Mouse (Mus musculus) intestine, postnatal 0 days (tissue): ENCODE measurements around the gene Magohb. TPM values are rescaled to one million over a fixed set of nuclear protein-coding genes. Genes with fewer than 3 reads are reported as not detected.

ENCODE experiments used
- ATAC-seq: fragments of 200-750 bp; cut with Nextera tagmentation; 2 replicates; pipeline ENCODE4 v1.8.0; 2017; ENCODE audit warnings: mild to moderate bottlenecking, moderate TSS enrichment, moderate library complexity
- H3K27ac ChIP-seq: fragments of 300-500 bp; sonication (generic); 2 replicates; pipeline ENCODE4 v1.5.1; 2014; ENCODE audit warnings: mild to moderate bottlenecking, low read depth, low read length, moderate library complexity
- H3K27me3 ChIP-seq: fragments of 300-500 bp; sonication (generic); replicated peaks from 2 replicates; pipeline ENCODE4 v1.6.1; 2014; ENCODE audit warnings: low read length, mixed read lengths; ENCODE audit not compliant: control insufficient read depth, insufficient read depth
- H3K36me3 ChIP-seq: fragments of 300-500 bp; sonication (generic); 2 replicates; pipeline ENCODE4 v1.6.1; 2014; ENCODE audit warnings: mild to moderate bottlenecking, moderate library complexity; ENCODE audit not compliant: control insufficient read depth, insufficient read depth
- H3K4me1 ChIP-seq: fragments of 300-500 bp; sonication (generic); replicated peaks from 2 replicates; pipeline ENCODE4 v1.6.1; 2014; ENCODE audit warnings: antibody characterized with exemption, low read length, mixed read lengths; ENCODE audit not compliant: control insufficient read depth, insufficient read depth
- H3K4me2 ChIP-seq: fragments of 300-500 bp; sonication (generic); replicated peaks from 2 replicates; pipeline ENCODE4 v1.6.1; 2014; ENCODE audit warnings: low read depth, mild to moderate bottlenecking, moderate library complexity
- H3K4me3 ChIP-seq: fragments of 300-500 bp; sonication (generic); 2 replicates; pipeline ENCODE4 v1.5.1; 2014; ENCODE audit warnings: low read depth, low read length
- H3K9ac ChIP-seq: fragments of 300-500 bp; sonication (generic); 2 replicates; pipeline ENCODE4 v1.6.1; 2014; ENCODE audit warnings: mild to moderate bottlenecking, low read depth, low read length
- H3K9me3 ChIP-seq: fragments of 300-500 bp; sonication (generic); 2 replicates; pipeline ENCODE4 v1.6.1; 2016; ENCODE audit warnings: mixed run types; ENCODE audit not compliant: control insufficient read depth
- CTCF ChIP-seq: sonication (generic); IDR thresholded peaks from 2 replicates; pipeline ENCODE4 v1.5.1; 2016; ENCODE audit warnings: low read depth, mild to moderate bottlenecking, control low read depth, antibody characterized with exemption, moderate library complexity
- WGBS: fragments of 180-500 bp; shearing (Covaris S2); extraction: QIAGEN DNeasy Blood & Tissue Kit; methylation state at CpG from one replicate; pipeline ENCODE4 v1.1.7; 2014; 5-methylcytosine and 5-hydroxymethylcytosine counted together
- polyA plus RNA-seq: library from polyadenylated mRNA; unstranded; fragments of >200 nt; fragmentation: Nextera tagmentation; extraction: Ambion mirVana; gene quantifications from 2 replicates; pipeline ENCODE4 v1.2.1, GENCODE M21; 2015

The Magohb gene
- polyA plus RNA-seq, 1 experiment from 2014 or later = 37.3 TPM

DNA sequence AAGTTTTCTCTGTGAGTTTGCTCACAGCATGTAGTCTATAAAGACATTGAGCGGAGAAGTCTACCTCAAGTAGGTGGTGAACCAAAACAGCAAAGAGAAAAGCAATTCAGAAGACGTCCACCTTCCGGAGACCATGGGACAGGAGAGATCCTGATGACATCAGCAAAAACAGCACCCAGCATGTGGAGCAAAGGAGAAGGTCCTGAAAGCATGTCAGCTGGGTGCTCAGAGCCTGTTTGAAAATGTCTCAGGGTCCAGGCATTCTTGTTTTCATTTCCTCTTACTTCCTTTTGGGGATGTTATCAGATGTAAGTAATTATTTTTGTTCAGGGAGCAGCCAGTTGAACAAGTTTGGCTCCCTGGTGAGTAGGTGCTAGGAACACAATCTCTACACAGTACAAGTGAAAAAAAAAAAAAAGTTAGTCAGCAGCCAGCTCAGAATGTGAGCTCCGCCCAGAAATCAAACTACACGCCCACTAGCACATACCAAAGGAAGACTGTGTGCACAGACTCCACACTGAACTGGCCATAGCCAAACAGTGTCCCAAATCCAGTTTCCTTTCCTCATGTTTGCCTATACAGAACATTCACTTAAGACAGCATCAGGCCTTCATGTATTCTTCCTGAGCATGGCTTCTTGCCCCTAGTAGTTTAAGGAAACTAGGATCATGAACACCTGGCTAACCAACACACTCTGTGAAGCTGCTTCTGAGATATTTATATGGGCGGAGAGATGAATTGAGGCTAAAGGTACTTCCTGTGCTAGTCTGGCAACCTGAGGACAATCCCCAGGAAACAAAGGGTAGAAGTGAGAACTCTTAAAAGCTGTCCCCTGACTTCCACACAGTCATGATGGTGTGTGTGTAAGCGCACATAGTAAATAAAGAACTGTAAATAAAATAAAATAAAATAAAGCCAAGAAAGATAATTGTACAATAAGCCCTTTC is 23.4 kb upstream of the Magohb start:
- Histone ChIP-seq H3K4me1 (no peaks in the 10 kb centered on the region), H3K4me3 (no peak overlapping the region), H3K36me3 (no peaks in the 10 kb centered on the region; the same call in 1 of the 2 replicates), H3K9me3 (no peaks in the 10 kb centered on the region), H3K27me3 (no peaks in the 10 kb centered on the region), H3K9ac (no peak overlapping the region), H3K4me2 (peak overlapping the region; percentile 24), H3K27ac (peak overlapping the region; percentile 35)
- TF ChIP-seq CTCF = no peak
- peak; percentile 93 for ATAC-seq
- WGBS = 56% methylated on average over 7 of the region's 7 CpGs

- Histone ChIP-seq H3K27me3 (no peaks in the 10 kb centered on the region), H3K4me3 (no peak overlapping the region), H3K36me3 (no peaks in the 10 kb centered on the region; the same call in 1 of the 2 replicates), H3K4me2 (no peak overlapping the region), H3K9me3 (no peaks in the 10 kb centered on the region), H3K9ac (no peak overlapping the region), H3K4me1 (0 out of 2 replicates have a peak, but pooled peaks cover 2% of the 10 kb centered on the region), H3K27ac (no peak overlapping the region)
- no peak for ATAC-seq
- 37% methylated on average over 3 of the region's 3 CpGs for WGBS
- 0 out of 2 replicates have a peak, but pooled peaks have one; percentile 5 for TF ChIP-seq CTCF
Measured at GRCm38 (mm10) chr6:131308031-131308430, 15.0 kb upstream of the Magohb start.

- ATAC-seq = peak; percentile 31; the same call in 1 of the 2 replicates
- H3K4me2 ChIP-seq = no peak overlapping the region
- H3K27ac ChIP-seq = no peak overlapping the region
Measured at GRCm38 (mm10) chr6:131304776-131305175, 11.7 kb upstream of the Magohb start.

DNA sequence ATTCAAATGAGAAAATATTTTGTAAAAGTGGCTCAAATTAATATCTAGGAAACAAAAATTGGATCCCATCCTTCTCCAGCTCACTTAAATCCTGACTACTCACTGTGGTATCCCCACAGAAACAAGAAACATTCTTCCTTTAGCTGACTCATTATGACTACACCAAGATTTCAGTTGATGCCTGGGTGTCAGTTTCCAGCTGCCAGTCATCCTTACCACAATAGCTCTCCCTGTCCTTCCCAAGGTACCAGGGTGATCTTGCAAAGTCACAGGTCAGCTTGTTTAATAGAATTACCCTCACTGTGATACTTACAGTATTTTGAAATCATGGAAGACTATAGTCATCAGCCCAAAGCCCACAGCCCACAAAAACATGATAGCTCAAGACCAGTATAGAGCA is 5.5 kb upstream of the Magohb start:
- no peak for TF ChIP-seq CTCF
- no peak overlapping the region for H3K4me3 ChIP-seq
- H3K4me2 ChIP-seq = no peak overlapping the region
- no peak for ATAC-seq
- 0 out of 2 replicates have a peak, but pooled peaks cover 5% of the 10 kb centered on the region for H3K36me3 ChIP-seq
- no peaks in the 10 kb centered on the region for H3K27me3 ChIP-seq
- no peak overlapping the region for H3K9ac ChIP-seq
- no peaks in the 10 kb centered on the region for H3K9me3 ChIP-seq
- no peaks in the 10 kb centered on the region for H3K4me1 ChIP-seq
- no peak overlapping the region for H3K27ac ChIP-seq

More at GRCm38 (mm10) chr6:131304776-131305175, 11.7 kb upstream of the Magohb start:
- no peak overlapping the region for H3K4me3 ChIP-seq
- H3K4me1 ChIP-seq = 0 out of 2 replicates have a peak, but pooled peaks cover 2% of the 10 kb centered on the region
- TF ChIP-seq CTCF = no peak
- no peak overlapping the region for H3K9ac ChIP-seq
- H3K9me3 ChIP-seq = no peaks in the 10 kb centered on the region
- no peaks in the 10 kb centered on the region for H3K27me3 ChIP-seq
- 0 out of 2 replicates have a peak, but pooled peaks cover 5% of the 10 kb centered on the region for H3K36me3 ChIP-seq
- 32% methylated on average over 3 of the region's 3 CpGs for whole genome bisulfite sequencing

DNA sequence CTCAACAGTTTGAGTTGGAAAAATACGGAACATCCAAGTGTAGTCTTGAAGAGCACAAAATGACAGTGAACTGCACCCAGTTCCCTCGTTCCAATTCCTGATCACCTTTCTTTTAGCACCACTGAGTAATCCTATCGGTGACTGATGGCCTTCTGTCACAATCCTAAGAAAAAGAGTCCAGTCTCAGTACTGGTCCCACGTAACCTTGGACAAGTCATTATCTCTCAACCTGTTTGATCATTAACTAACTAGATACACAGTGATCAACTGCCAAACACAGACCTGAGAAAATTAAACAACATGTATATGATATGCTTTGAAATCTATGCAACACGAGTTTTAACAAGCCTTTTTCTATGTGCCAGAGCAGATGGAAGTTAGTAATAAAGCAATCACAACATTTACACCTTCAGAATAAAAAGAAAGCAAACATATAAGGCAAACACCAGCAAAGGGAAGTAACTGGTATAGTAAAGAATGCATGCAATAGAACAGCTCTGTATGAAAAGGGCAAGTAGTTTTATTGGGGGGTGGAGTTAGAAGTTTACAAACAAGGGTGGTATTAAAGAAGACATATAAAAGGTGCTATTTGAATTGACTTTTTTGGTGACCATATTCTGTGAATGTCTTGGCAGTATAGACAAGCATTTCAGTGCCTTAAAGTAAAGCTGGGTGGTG is 1.5 kb upstream of the Magohb start:
- ATAC-seq = peak; percentile 89
- Histone ChIP-seq H3K9me3 (no peaks in the 10 kb centered on the region), H3K27ac (peak overlapping the region; percentile 69), H3K4me2 (peak overlapping the region; percentile 79), H3K36me3 (no peaks in the 10 kb centered on the region), H3K27me3 (no peaks in the 10 kb centered on the region), H3K9ac (no peak overlapping the region), H3K4me3 (peak overlapping the region; percentile 83), H3K4me1 (no peaks in the 10 kb centered on the region)
- whole genome bisulfite sequencing = 46% methylated on average over 5 of the region's 5 CpGs
- 0 out of 2 replicates have a peak, but pooled peaks have one; percentile 16 for TF ChIP-seq CTCF

GRCm38 (mm10) chr6:131293916-131294315 is 872 bp upstream of the Magohb start:
- TF ChIP-seq CTCF = no peak
- peak overlapping the region; percentile 83 for H3K4me3 ChIP-seq
- H3K36me3 ChIP-seq = no peaks in the 10 kb centered on the region
- peak overlapping the region; percentile 79 for H3K4me2 ChIP-seq
- no peaks in the 10 kb centered on the region for H3K27me3 ChIP-seq
- H3K9me3 ChIP-seq = no peaks in the 10 kb centered on the region
- peak; percentile 87 for ATAC-seq
- H3K27ac ChIP-seq = peak overlapping the region; percentile 69
- H3K9ac ChIP-seq = no peak overlapping the region
- no peaks in the 10 kb centered on the region for H3K4me1 ChIP-seq
- WGBS = 42% methylated on average over 5 of the region's 5 CpGs
